Mouse (Mus musculus): ENCODE data around the gene Myo15.

- TF ChIP-seq POLR2A (IDR thresholded peaks at IDR 0.05; ENCODE audit: extremely low read depth, insufficient read depth, low read length), result no peak
- TF ChIP-seq CTCF (IDR thresholded peaks at IDR 0.05; ENCODE audit: extremely low read depth, insufficient read depth, low read length), result no peak
Observed at GRCm38 (mm10) chr11:60518305-60518704, 49.2 kb downstream of the Myo15 start.
